Mouse (Mus musculus) kidney, adult 2 months (tissue): ENCODE data around the gene Tubgcp6. TPM values are rescaled to one million over a fixed set of nuclear protein-coding genes. Genes with fewer than 3 reads are reported as not detected.
A peak's percentile ranks its signal among the peaks of the same experiment; 100 is the strongest.

Source experiments
- DNase-seq: peaks from one replicate; pipeline ENCODE4 v3.0.0; 2021
- H3K27ac ChIP-seq: fragments of 200-500 bp; 2 replicates; pipeline ENCODE4 v1.5.1; 2012; ENCODE audit warnings: low read depth, low read length, control low read depth, inconsistent platforms; ENCODE audit not compliant: insufficient read depth
- H3K27me3 ChIP-seq: fragments of 200-500 bp; replicated peaks from 2 replicates; pipeline ENCODE4 v1.6.1; 2012; ENCODE audit warnings: mild to moderate bottlenecking, moderate library complexity, low read length, inconsistent platforms; ENCODE audit not compliant: control insufficient read depth, insufficient read depth
- H3K36me3 ChIP-seq: fragments of 200-500 bp; 2 replicates; pipeline ENCODE4 v1.6.1; 2012; ENCODE audit warnings: mild to moderate bottlenecking, moderate library complexity, low read length, inconsistent platforms; ENCODE audit not compliant: control insufficient read depth, insufficient read depth
- H3K4me1 ChIP-seq: fragments of 200-500 bp; 2 replicates; pipeline ENCODE4 v1.6.1; 2011; ENCODE audit warnings: low read length; ENCODE audit not compliant: control insufficient read depth, insufficient read depth
- H3K4me3 ChIP-seq: fragments of 200-500 bp; 2 replicates; pipeline ENCODE4 v1.5.1; 2011; ENCODE audit warnings: mild to moderate bottlenecking, low read depth, low read length, control low read depth; ENCODE audit not compliant: insufficient read depth
- CTCF ChIP-seq: fragments of 200-500 bp; conservative IDR thresholded peaks from 2 replicates; pipeline ENCODE4 v1.5.1; 2011; ENCODE audit warnings: low read depth, mild to moderate bottlenecking, control low read depth, low read length, moderate library complexity, mixed read lengths; ENCODE audit not compliant: insufficient read depth, insufficient read length
- POLR2A ChIP-seq: fragments of 200-500 bp; IDR thresholded peaks from one replicate; pipeline ENCODE4 v1.6.1; 2011; ENCODE audit warnings: low read depth, low read length, control low read depth
- WGBS: fragments of 180-500 bp; shearing (Covaris S2); methylation state at CpG from one replicate; pipeline ENCODE4 v1.1.7; 2018; 5-methylcytosine and 5-hydroxymethylcytosine counted together
- polyA plus RNA-seq: library from polyadenylated mRNA; depleted of rRNA; stranded (reverse); fragments of >200 nt; gene quantifications from 2 replicates; pipeline ENCODE4 v1.2.3, GENCODE M21; 2012

Gene Tubgcp6
- polyA plus RNA-seq, 1 experiment, result 17.2 TPM

- Histone ChIP-seq H3K4me1 (no peaks in the 10 kb centered on the region), H3K36me3 (no peaks in the 10 kb centered on the region), H3K27me3 (no peaks in the 10 kb centered on the region; the same call in 1 of the 2 replicates), H3K4me3 (no peak overlapping the region), H3K27ac (no peak overlapping the region)
- no peak for DNase-seq
- TF ChIP-seq CTCF, result no peak
- TF ChIP-seq POLR2A, result no peak
- 67% methylated on average over 6 of the region's 6 CpGs for WGBS
These were observed 59.4 kb downstream of the Tubgcp6 start for GRCm38 (mm10) chr15:89063536-89063935.

GRCm38 (mm10) chr15:89063001-89063400 lies 59.9 kb downstream of the Tubgcp6 start:
- TF ChIP-seq CTCF (no peak), POLR2A (no peak)
- H3K36me3 ChIP-seq, result no peaks in the 10 kb centered on the region
- H3K4me3 ChIP-seq, result no peak overlapping the region
- 80% methylated on average over 7 of the region's 7 CpGs for WGBS
- no peaks in the 10 kb centered on the region for H3K4me1 ChIP-seq
- no peak overlapping the region for H3K27ac ChIP-seq
- no peak for DNase-seq
- no peaks in the 10 kb centered on the region; the same call in 1 of the 2 replicates for H3K27me3 ChIP-seq

GRCm38 (mm10) chr15:89062518-89062910 lies 60.4 kb downstream of the Tubgcp6 start:
- Histone ChIP-seq H3K4me1 (no peaks in the 10 kb centered on the region), H3K27ac (no peak overlapping the region), H3K4me3 (no peak overlapping the region), H3K27me3 (no peaks in the 10 kb centered on the region; the same call in 1 of the 2 replicates), H3K36me3 (no peaks in the 10 kb centered on the region)
- TF ChIP-seq POLR2A, result no peak
- no peak for TF ChIP-seq CTCF
- no peak for DNase-seq
- WGBS, result 89% methylated on average over 5 of the region's 5 CpGs

- no peak for DNase-seq
- TF ChIP-seq CTCF (no peak), POLR2A (no peak)
- Histone ChIP-seq H3K27me3 (no peaks in the 10 kb centered on the region; the same call in 1 of the 2 replicates), H3K27ac (no peak overlapping the region), H3K36me3 (no peaks in the 10 kb centered on the region), H3K4me3 (no peak overlapping the region), H3K4me1 (no peaks in the 10 kb centered on the region)
- WGBS, result 94% methylated on average over 6 of the region's 6 CpGs
These were observed 61.0 kb downstream of the Tubgcp6 start for GRCm38 (mm10) chr15:89061761-89062517.

GRCm38 (mm10) chr15:89060811-89061460 lies 62.0 kb downstream of the Tubgcp6 start:
- 93% methylated on average over 12 of the region's 12 CpGs for whole genome bisulfite sequencing
- no peak for TF ChIP-seq CTCF
- no peak for TF ChIP-seq POLR2A
- H3K4me3 ChIP-seq, result no peak overlapping the region
- no peaks in the 10 kb centered on the region for H3K36me3 ChIP-seq
- DNase-seq, result no peak
- H3K4me1 ChIP-seq, result no peaks in the 10 kb centered on the region
- no peaks in the 10 kb centered on the region; the same call in 1 of the 2 replicates for H3K27me3 ChIP-seq
- no peak overlapping the region for H3K27ac ChIP-seq

- TF ChIP-seq POLR2A (no peak), CTCF (no peak)
- WGBS, result 6% methylated on average over 39 of the region's 48 CpGs
- Histone ChIP-seq H3K36me3 (no peaks in the 10 kb centered on the region), H3K4me3 (peak overlapping the region; percentile 33; the same call in 1 of the 2 replicates), H3K27ac (no peak overlapping the region), H3K4me1 (no peaks in the 10 kb centered on the region), H3K27me3 (no peaks in the 10 kb centered on the region; the same call in 1 of the 2 replicates)
- DNase-seq, result no peak
These were observed 62.8 kb downstream of the Tubgcp6 start for GRCm38 (mm10) chr15:89060032-89060681.
